Mouse (Mus musculus): ENCODE measurements around the gene Zfpm1.

DNA sequence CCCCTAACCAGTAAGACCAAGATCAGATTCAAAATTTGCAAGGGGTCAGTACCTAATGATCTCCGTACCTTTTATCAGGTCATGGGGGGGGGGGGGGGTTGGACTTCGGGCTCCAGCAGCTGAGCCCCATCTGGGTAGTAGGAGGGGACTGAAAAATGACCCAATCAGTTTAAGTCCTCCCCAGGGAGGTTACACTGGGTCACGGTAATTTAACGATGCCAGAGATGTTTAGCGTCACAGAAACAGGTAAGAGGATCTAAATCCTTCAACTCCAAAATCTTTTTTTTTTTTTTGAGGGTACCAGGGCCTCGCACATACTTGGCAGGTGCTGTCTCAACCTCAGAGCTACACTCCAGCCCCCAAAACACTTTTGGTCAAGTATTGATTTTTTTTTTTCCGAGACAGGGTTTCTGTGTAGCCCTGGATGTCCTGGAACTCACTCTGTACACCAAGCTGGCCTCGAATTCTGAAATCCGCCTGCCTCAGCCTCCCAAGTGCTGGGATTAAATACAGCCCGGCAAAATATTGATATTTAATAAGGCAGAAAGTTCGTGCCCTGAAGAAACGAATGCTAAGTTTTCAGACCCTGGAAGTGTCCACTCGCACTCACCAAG, 93.9 kb downstream of the Zfpm1 start:
- TF ChIP-seq CTCF (IDR thresholded peaks at IDR 0.05; ENCODE audit: extremely low read depth, insufficient read depth, low read length) (no peak), POLR2A (IDR thresholded peaks at IDR 0.05; ENCODE audit: extremely low read depth, insufficient read depth, low read length) (no peak)

Measured in cortical plate, adult 2 months (tissue).